Mouse (Mus musculus) B cell, adult 62 days (primary cell): ENCODE data around the gene Birc6. TPM values are rescaled to one million over a fixed set of nuclear protein-coding genes. Genes with fewer than 3 reads are reported as not detected.

Experiments used
- total RNA-seq: library from RNA; stranded (reverse); gene quantifications from 4 replicates; pipeline ENCODE4 v1.2.4, GENCODE M21; 2023

Birc6 gene
- total RNA-seq = 222 to 226 TPM (median 226 TPM) in 4 replicates

GRCm38 (mm10) chr17:74527729-74528607, at the start of gene Birc6:
Birc6 (plus strand) TSS chr17:74528295.

GRCm38 (mm10) chr17:74489024-74489900, 38.8 kb upstream of the Birc6 start, which contains the start of gene Yipf4:
Yipf4 (plus strand) TSS chr17:74489493.

GRCm38 (mm10) chr17:74717618-74718151, 189.6 kb downstream of the Birc6 start, which contains the start of gene Ttc27:
Ttc27 (plus strand) TSS chr17:74717732.

Other genes with a start within 250 kb of the Birc6 start
- 31.8 to 38.7 TPM (median 34.2 TPM) in 4 replicates for gene Memo1, start 232.8 kb upstream of the Birc6 start, total RNA-seq
- gene Dpy30, start 204.4 kb upstream of the Birc6 start, total RNA-seq = 43.0 to 52.6 TPM (median 45.7 TPM) in 4 replicates
- 28.6 to 31.5 TPM (median 29.2 TPM) in 4 replicates for gene Spast, start 189.3 kb upstream of the Birc6 start, total RNA-seq
- gene Slc30a6, start 132.7 kb upstream of the Birc6 start, total RNA-seq = 12.3 to 16.7 TPM (median 13.3 TPM) in 4 replicates
- 19.0 to 22.1 TPM (median 19.5 TPM) in 4 replicates for gene Nlrc4, start 69.2 kb upstream of the Birc6 start, total RNA-seq
- 63.3 to 84.8 TPM (median 73.5 TPM) in 4 replicates for gene Yipf4, start 38.8 kb upstream of the Birc6 start, total RNA-seq
- gene Ttc27, start 189.4 kb downstream of the Birc6 start, total RNA-seq = 31.8 to 45.3 TPM (median 41.6 TPM) in 4 replicates